Mouse (Mus musculus): ENCODE measurements at regions not wholly inside any gene's neighbourhood (a gene's known extent, or its start where the extent isn't known, plus 50 kb on each side); places are given as distances from the start of the nearest gene placed in this dataset.

DNA sequence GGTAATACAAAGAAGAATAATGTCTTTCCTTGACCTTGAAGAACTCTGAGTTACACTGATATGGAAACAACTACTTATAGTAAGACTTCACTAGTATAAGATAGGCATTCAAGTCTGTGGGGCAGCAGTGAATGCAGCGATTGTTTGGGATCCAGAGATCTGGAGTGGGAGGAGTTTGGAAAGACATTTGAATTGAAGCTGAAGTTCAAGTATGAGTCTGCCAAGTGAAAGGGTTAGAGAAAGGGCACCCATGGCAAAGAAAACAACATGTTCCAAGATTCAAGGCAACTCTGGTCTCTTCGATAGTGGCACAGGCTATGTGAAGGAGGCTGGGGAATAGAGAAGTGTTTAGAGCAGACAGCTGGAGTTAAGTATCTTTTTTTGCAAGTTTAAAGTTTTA, 275.3 kb downstream of the Tmsb4x start:
- TF ChIP-seq CHD2 (IDR thresholded peaks at IDR 0.05; ENCODE audit: low read depth, low read length) (no peak), HCFC1 (IDR thresholded peaks at IDR 0.05; ENCODE audit: borderline replicate concordance, insufficient read depth, low read length) (no peak), MAFK (IDR thresholded peaks at IDR 0.05; ENCODE audit: insufficient read depth, low read depth, low read length) (no peak), ZC3H11A (IDR thresholded peaks at IDR 0.05; ENCODE audit: borderline replicate concordance, low read depth, low read length) (no peak), ZNF384 (IDR thresholded peaks at IDR 0.05; ENCODE audit: low read depth, low read length) (no peak)
- Histone ChIP-seq H3K4me1 (ENCODE audit: control insufficient read depth in 2 of 2, insufficient read depth in 2 of 2, low read length in 2 of 2, poor library complexity in 1 of 2) (no peaks in the 10 kb centered on the region), H3K9me3 (ENCODE audit: control insufficient read depth, insufficient read depth, low read depth, low read length) (no peaks in the 10 kb centered on the region), H3K9ac (ENCODE audit: insufficient read depth, low read depth, low read length, poor library complexity, severe bottlenecking) (no peak overlapping the region), H3K27ac (ENCODE audit: insufficient read depth, low read depth, low read length, poor library complexity, severe bottlenecking) (no peak overlapping the region), H3K4me3 (ENCODE audit: insufficient read depth in 1 of 2, low read depth in 1 of 2, low read length in 2 of 2, poor library complexity in 1 of 2, severe bottlenecking in 1 of 2) (no peak overlapping the region), H3K36me3 (ENCODE audit: control insufficient read depth, insufficient read depth, low read length, poor library complexity, severe bottlenecking) (no peaks in the 10 kb centered on the region)
- no peak for DNase-seq (ENCODE audit: low read depth, low spot score)
- in situ Hi-C loops (cut with MboI; ENCODE audit: low sequenced_read_pairs in 2 of 2, unreplicated experiment in 2 of 2) = no loop called here

DNA sequence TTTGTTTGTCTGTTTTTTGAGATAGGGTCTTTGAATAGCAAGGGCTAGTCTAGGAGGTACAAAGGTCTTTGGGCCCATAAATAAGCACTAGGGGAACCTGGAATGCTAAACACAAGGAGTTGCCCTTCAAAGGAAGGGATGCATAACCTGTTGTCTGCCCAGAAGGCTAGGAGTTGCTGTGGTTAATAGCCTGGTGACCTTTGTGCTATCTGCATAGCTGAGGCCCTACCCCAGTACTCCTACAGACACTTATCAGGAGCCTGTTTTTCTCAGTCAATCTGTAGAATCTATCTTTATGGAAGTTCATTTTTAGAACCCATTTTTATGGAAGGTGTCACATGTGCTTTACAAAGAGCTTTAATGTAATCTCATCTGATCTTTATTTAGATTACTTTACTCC, 276.6 kb downstream of the Tmsb4x start:
- DNase-seq (ENCODE audit: low read depth, low spot score) = no peak
- H3K4me3 ChIP-seq (ENCODE audit: insufficient read depth in 1 of 2, low read depth in 1 of 2, low read length in 2 of 2, poor library complexity in 1 of 2, severe bottlenecking in 1 of 2) = no peak overlapping the region
- in situ Hi-C loops (cut with MboI; ENCODE audit: low sequenced_read_pairs in 2 of 2, unreplicated experiment in 2 of 2) = no loop called here
- no peak overlapping the region for H3K9ac ChIP-seq (ENCODE audit: insufficient read depth, low read depth, low read length, poor library complexity, severe bottlenecking)
- no peaks in the 10 kb centered on the region for H3K4me1 ChIP-seq (ENCODE audit: control insufficient read depth in 2 of 2, insufficient read depth in 2 of 2, low read length in 2 of 2, poor library complexity in 1 of 2)
- no peaks in the 10 kb centered on the region for H3K9me3 ChIP-seq (ENCODE audit: control insufficient read depth, insufficient read depth, low read depth, low read length)
- no peak for TF ChIP-seq MAFK (IDR thresholded peaks at IDR 0.05; ENCODE audit: insufficient read depth, low read depth, low read length)
- TF ChIP-seq HCFC1 (IDR thresholded peaks at IDR 0.05; ENCODE audit: borderline replicate concordance, insufficient read depth, low read length) = no peak
- no peak for TF ChIP-seq ZC3H11A (IDR thresholded peaks at IDR 0.05; ENCODE audit: borderline replicate concordance, low read depth, low read length)
- no peak for TF ChIP-seq ZNF384 (IDR thresholded peaks at IDR 0.05; ENCODE audit: low read depth, low read length)
- TF ChIP-seq CHD2 (IDR thresholded peaks at IDR 0.05; ENCODE audit: low read depth, low read length) = no peak
- no peak overlapping the region for H3K27ac ChIP-seq (ENCODE audit: insufficient read depth, low read depth, low read length, poor library complexity, severe bottlenecking)
- no peaks in the 10 kb centered on the region for H3K36me3 ChIP-seq (ENCODE audit: control insufficient read depth, insufficient read depth, low read length, poor library complexity, severe bottlenecking)

- TF ChIP-seq HCFC1 (IDR thresholded peaks at IDR 0.05; ENCODE audit: borderline replicate concordance, insufficient read depth, low read length) = no peak
- TF ChIP-seq CHD2 (IDR thresholded peaks at IDR 0.05; ENCODE audit: low read depth, low read length) = no peak
- no peak for TF ChIP-seq ZC3H11A (IDR thresholded peaks at IDR 0.05; ENCODE audit: borderline replicate concordance, low read depth, low read length)
- TF ChIP-seq ZNF384 (IDR thresholded peaks at IDR 0.05; ENCODE audit: low read depth, low read length) = no peak
- TF ChIP-seq MAFK (IDR thresholded peaks at IDR 0.05; ENCODE audit: insufficient read depth, low read depth, low read length) = no peak
- no peaks in the 10 kb centered on the region for H3K4me1 ChIP-seq (ENCODE audit: control insufficient read depth in 2 of 2, insufficient read depth in 2 of 2, low read length in 2 of 2, poor library complexity in 1 of 2)
- in situ Hi-C loops (cut with MboI; ENCODE audit: low sequenced_read_pairs in 2 of 2, unreplicated experiment in 2 of 2) = no loop called here
- no peaks in the 10 kb centered on the region for H3K36me3 ChIP-seq (ENCODE audit: control insufficient read depth, insufficient read depth, low read length, poor library complexity, severe bottlenecking)
- H3K9me3 ChIP-seq (ENCODE audit: control insufficient read depth, insufficient read depth, low read depth, low read length) = no peaks in the 10 kb centered on the region
- no peak overlapping the region for H3K27ac ChIP-seq (ENCODE audit: insufficient read depth, low read depth, low read length, poor library complexity, severe bottlenecking)
- no peak for DNase-seq (ENCODE audit: low read depth, low spot score)
- no peak overlapping the region for H3K4me3 ChIP-seq (ENCODE audit: insufficient read depth in 1 of 2, low read depth in 1 of 2, low read length in 2 of 2, poor library complexity in 1 of 2, severe bottlenecking in 1 of 2)
- H3K9ac ChIP-seq (ENCODE audit: insufficient read depth, low read depth, low read length, poor library complexity, severe bottlenecking) = no peak overlapping the region
These were observed 278.1 kb downstream of the Tmsb4x start for GRCm38 (mm10) chrX:166931048-166931447.

DNA sequence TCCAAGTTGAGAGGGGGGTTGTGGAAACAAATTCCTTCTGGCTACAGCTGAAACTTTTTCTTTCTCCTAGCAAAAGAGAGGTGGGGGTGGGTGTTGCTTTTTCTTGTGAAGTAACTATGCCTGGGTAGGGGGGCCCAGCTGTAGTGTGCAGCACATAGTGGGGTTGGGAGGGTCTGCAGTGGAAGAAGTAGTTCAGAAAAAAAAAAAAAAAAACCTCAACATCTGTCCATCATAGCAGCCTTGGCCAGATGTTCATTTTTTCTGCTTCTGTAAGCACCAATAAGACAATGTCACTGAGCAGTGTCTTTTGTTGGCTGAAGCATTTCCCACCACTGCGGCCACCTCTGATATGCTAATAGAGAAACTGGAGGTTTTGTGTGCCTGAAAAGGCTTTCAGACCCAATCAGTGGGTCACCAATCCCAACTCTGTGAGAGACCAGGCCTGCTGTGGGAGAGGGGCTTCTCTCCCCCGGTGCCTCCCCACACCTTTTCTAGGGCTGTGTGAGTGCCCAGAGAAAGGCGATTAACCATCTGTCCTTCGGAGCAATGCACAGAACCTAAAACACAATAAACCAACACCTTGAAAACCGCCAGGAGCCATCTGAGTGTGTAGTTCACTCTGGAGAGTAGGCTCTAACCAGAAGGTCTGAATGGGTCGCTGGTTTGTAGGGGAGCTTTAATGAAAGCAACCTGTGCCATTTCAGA, 279.2 kb downstream of the Tmsb4x start:
- Histone ChIP-seq H3K4me1 (ENCODE audit: control insufficient read depth in 2 of 2, insufficient read depth in 2 of 2, low read length in 2 of 2, poor library complexity in 1 of 2) (no peaks in the 10 kb centered on the region), H3K9me3 (ENCODE audit: control insufficient read depth, insufficient read depth, low read depth, low read length) (no peaks in the 10 kb centered on the region), H3K36me3 (ENCODE audit: control insufficient read depth, insufficient read depth, low read length, poor library complexity, severe bottlenecking) (no peaks in the 10 kb centered on the region), H3K4me3 (ENCODE audit: insufficient read depth in 1 of 2, low read depth in 1 of 2, low read length in 2 of 2, poor library complexity in 1 of 2, severe bottlenecking in 1 of 2) (0 out of 4 replicates have a peak overlapping the region, but pooled peaks of 1 of the 2 experiments have one; percentile 11), H3K9ac (ENCODE audit: insufficient read depth, low read depth, low read length, poor library complexity, severe bottlenecking) (no peak overlapping the region), H3K27ac (ENCODE audit: insufficient read depth, low read depth, low read length, poor library complexity, severe bottlenecking) (no peak overlapping the region)
- peak; percentile 30 for DNase-seq (ENCODE audit: low read depth, low spot score)
- TF ChIP-seq MAFK (IDR thresholded peaks at IDR 0.05; ENCODE audit: insufficient read depth, low read depth, low read length) (no peak), HCFC1 (IDR thresholded peaks at IDR 0.05; ENCODE audit: borderline replicate concordance, insufficient read depth, low read length) (no peak), CHD2 (IDR thresholded peaks at IDR 0.05; ENCODE audit: low read depth, low read length) (no peak), ZC3H11A (IDR thresholded peaks at IDR 0.05; ENCODE audit: borderline replicate concordance, low read depth, low read length) (no peak), ZNF384 (IDR thresholded peaks at IDR 0.05; ENCODE audit: low read depth, low read length) (peak; percentile 84)
- in situ Hi-C loops (cut with MboI; ENCODE audit: low sequenced_read_pairs in 2 of 2, unreplicated experiment in 2 of 2) = no loop called here

All from ES-E14 (cell line).